Mouse (Mus musculus): ENCODE measurements around the gene Scn5a.

The Scn5a gene

DNA sequence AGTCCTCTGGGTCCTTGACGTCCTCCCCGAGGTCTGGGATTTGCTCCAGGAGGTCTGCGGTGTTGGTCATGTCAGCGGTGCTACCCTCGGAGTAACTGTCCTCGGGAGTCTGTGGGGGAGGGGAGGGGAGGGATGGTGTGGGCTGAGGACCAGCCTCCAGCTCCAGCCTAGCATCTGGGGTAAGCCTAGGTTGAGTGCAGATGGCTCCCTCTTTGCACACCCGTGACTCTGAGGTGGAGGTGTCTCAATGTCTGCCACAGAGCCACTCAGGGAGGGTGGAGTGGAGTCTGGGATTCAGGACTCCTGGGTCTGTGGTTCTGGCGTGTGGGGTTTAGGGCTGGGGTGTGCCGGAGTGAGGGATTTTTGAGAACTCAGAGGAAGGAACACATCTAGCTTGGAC is 65.8 kb downstream of the Scn5a start:
- DNase-seq (ENCODE audit: low read depth in 2 of 2, low spot score in 2 of 2) = no peak

DNA sequence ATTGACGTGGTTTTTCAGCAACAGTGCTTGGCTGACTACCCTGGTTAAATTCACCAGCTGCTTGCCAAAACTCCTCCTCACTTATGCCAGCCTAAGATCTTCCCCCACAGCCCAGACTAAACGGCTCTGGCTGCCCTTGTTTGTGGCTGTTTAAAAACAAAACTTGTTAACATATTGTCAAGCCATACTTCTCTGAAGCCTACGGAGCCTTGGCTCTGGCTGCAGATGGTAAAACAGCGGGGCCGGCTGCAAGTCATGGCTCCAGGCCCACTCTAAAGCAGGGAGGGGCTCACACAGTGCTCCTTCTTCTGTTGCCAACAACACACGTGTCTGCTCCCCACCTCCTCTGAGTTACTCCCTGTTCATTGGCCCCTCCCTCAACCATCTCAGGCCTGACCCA is 67.9 kb downstream of the Scn5a start:
- DNase-seq (ENCODE audit: low read depth in 2 of 2, low spot score in 2 of 2) = no peak

DNA sequence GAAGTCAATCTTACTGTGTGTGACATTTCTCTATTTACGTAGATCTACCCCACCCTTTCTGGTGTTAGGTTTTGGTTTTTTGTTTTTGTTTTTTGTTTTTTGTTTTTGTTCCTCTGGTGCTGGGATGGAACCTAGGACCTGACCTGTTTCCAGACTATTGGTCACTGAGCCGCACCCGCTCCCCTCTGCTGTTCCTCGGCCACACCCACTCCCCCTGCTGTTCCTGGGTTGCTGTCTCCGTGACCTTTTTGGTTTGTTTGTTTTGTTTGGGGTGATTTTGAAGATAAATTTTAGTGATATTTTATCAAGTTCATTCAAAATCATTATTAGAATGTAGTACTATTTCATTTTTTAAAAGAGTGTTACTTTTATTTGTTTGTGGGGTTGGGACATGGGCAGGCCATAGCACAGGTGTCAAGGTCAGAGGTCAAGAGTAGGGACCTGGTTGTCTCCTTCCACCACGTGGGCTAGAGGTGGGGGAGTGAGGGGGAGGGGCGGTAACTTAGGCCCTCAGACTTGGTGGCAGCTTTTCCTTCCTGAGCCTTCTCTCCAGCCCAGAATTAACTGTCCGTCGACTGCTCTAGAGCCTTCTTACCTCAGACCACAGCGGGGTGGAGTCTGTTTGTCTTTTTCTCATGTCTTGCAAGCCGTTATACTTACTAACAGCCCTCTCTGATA is 73.7 kb downstream of the Scn5a start:
- DNase-seq (ENCODE audit: low read depth in 2 of 2, low spot score in 2 of 2) = no peak

DNA sequence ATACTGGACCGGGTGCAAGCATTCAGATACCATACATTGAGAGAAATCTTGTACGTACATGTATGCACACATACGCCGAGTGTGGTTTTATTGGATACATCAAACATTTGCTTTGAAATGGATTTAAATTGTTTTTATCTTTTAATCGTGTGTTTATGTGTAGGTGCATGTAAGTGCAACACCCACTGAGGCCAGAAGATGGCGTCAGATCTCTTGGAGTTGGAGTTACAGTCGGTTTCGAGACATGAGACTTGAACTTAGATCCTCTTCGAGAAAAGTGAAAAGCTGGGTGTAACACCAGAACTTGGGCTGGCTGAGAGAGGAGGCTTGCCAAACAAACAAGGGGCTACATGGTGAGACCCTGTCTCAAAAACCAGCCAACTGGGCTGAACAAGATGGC is 75.2 kb downstream of the Scn5a start:
- no peak for DNase-seq (ENCODE audit: low read depth in 2 of 2, low spot score in 2 of 2)

DNA sequence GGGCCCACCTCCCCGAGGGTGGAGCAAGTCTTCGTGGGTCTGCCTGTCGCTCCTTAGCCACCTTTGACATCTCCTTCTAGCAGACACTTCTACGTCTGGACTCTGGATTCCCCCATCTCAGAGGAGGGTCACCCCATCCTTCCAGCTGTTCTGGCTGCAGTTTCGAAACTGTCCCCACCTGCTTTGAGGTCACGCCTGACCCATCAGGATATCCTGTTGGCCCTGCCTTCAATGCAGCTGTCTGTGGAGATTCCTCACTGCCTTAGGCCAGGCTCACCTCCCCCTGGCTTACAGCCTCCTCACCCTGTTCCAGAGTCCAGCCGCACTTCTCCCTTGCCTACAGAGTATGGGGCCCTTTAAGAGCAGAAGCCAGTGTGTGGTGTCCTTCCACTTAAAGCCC is 79.9 kb downstream of the Scn5a start:
- DNase-seq (ENCODE audit: low read depth in 2 of 2, low spot score in 2 of 2) = no peak

DNA sequence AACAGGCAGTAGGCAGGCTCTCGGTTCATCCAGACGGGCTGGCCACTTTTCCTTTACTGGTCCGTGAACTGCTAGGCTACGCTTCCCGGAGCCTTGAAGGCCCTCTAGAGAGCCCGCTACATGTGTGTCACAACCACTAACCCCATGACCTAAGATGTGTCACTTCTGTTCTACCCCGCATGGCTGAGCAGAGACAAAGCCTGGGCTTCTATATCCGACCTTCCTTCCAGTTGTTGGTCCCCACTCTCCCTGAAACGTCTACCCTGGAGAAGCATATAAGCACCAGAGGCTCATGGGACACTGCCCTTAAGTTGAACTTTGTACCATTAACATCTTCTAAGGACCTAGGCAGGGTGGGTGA is 80.6 kb downstream of the Scn5a start:
- DNase-seq (ENCODE audit: low read depth in 2 of 2, low spot score in 2 of 2) = no peak

DNA sequence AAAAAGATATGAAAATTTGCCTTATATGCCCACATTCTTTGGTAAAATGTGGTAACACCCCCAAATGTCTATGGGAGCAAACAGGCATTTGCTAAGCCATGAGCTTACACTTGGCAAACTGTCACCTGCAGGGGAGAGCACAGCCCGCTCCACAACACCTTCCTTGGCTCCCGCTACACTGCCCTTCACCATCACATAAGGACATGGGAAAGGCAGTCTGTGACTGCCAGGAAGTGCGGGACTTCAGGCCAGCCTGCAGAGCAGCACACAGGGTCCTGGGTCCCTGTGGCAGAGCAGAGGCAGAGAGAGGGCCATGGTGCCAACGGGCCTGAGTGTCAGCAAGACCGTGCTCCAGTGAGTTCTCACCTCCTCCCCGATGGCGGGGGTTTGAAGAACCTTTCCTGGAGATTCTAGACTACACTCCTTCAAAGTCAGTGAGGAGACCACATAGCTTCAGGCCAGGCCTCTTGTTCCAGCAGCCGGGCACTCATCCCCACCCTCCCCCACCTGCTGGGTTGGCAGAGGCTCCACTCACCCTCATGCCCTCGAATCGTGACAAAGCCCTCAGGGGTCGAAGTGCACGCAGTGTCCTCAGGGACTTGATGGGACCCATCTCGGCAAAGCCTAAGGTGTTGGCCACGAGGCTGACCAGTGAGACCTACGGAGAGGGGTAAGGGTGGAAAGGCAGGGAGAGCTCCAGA is 81.1 kb downstream of the Scn5a start:
- DNase-seq (ENCODE audit: low read depth in 2 of 2, low spot score in 2 of 2) = no peak

DNA sequence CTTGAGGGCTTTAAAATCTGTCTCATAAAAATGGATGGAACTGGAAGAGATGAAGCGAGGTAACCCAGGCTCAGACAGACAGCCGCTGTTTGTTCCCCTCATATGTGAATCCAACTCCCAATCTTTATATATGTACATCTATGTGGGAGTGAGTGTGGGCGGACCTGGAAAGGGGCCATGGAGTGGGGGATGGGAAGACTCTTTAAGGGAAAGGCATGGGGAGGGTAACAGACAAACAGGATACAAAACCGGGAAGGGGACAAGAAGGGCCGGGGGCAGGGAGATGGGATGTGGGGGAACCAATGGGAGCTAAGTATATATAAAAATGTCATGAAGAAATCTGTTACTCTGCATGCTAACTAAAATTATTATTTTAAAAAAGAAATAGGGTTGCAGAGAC is 81.9 kb downstream of the Scn5a start:
- no peak for DNase-seq (ENCODE audit: low read depth in 2 of 2, low spot score in 2 of 2)

DNA sequence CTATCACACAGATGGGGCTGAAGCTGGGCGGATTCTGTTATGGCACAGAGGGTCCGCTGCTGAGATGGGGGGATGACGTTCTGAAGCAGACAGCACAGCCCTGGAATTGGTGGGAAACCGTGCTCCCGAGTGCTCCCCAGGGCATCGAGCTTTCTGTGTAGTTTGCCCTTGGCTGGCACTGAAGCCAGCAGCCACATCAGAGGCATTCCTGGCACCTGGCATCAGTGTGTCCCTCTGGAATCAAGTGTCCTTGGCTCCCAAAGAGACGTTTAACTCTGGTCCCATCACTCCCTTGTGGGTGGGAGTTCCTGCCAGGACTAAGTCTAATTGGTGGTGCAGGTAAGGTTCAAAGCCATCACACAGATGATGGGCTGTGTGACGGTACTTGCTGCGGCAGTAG is 82.5 kb downstream of the Scn5a start:
- no peak for DNase-seq (ENCODE audit: low read depth in 2 of 2, low spot score in 2 of 2)

DNA sequence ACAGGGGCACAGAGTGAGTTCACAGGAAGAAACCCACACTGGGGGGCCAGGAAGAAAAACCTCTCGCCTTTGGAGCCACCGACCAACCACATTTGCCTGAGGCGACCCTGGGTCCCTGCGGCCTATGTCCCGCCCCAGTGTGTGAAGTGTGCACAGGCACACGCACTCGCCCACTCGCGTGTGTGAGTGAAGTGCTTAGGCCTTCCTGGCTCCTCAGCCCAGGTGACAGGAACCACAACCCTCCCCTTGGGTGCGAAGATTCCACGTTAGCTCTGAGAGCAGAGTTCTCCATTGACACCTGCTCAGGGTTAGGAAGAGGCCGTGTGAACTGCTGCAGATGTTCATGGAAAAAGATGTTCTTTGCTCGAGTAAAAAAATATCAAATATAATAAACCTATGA is 93.9 kb downstream of the Scn5a start:
- no peak for DNase-seq (ENCODE audit: low read depth in 2 of 2, low spot score in 2 of 2)

DNA sequence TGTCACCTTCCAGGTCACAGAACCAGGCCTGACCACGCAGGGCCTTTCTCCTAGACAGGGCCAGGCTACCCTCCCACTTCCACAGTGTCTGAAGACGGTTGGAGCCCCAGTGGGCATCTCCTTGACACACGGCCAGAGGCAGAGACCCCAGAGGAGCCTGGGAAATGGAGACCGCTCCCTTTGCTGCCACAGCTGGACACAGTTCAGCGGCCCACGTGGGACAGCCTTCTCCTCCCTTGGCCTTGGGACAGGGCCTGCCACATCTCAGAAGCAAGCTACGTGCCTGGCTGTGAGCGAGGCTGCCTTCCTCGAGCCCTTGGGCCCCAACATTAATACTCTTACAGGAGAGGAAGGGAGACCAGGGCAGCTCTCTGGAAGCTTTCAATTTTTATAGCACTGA is 94.4 kb downstream of the Scn5a start:
- no peak for DNase-seq (ENCODE audit: low read depth in 2 of 2, low spot score in 2 of 2)

DNA sequence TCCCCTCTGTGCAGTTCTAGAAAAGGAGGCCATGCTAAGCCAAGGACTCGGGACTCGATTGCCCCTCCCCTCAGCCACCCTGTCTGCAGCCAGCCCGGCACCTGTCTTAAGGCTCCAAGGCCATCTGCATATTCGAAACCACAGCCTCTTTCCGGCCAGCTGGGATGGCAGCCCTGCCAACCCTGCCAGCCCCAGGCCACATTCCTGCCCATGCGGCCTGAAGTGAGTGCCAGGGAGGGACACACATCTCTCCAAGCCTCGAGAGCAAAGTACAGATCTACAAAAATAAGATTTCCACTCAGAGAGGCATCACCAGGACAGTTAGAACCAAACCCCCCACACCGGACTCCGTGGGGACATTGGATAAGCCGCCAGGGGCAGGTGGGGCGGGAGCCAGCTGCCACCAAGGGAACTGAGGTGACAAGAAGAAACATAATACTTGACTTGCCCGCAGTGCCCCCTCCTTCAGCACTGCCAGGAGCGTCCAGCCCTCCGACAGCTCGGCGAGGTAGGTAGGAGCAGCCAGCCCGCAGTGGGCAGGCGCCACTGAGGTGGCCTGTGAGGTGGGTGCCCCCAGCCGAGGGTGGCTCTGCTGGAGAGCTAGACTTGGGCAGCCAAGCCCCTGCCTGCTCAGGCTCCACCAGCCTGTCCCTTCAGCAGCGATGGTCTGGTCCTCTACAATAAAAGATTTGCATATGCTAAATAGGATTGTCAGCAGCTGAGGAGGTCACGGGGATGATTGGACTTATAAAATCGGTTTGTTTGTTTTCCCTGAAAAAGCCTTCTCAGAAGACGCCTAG is 95.1 kb downstream of the Scn5a start:
- no peak for DNase-seq (ENCODE audit: low read depth in 2 of 2, low spot score in 2 of 2)

DNA sequence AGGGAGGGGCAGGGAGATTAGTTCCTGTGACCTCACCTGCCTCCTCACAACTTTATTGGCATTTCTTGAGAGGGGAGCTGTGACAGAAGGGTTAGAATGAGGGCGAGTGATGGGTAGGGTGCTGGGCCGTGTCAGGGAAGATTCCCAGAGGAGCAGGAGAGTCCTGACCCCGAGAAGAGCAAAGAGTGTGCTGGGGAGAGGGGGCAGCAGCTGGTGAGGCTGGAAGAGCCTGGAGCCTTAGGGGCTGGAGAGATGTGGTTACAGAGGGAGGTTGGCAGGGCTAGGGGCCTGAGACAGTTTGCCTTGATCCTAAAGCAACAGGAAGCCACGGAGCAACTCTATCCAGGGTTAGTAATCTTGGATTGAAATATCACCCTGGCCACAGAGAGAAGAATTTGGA is 97.2 kb downstream of the Scn5a start:
- no peak for DNase-seq (ENCODE audit: low read depth in 2 of 2, low spot score in 2 of 2)

DNA sequence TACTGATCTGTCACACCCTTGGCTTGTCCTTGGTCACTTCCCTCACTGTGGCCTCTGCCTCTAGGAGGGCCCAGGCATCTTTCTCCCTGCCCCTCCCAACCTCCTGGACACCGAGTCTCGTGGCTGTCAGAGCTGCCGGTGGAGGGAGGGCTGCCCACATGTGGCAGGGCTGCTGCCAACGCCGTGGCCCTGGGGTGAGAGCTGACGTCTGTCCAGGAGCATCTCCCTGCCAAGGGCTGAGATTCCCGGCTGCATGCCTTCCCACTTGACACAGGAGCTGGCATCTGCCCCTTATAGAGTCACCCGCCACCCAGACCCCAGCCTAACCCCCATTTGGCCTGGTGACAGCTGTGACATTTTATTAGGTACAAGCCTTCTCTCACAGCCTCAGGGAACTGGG is 99.5 kb downstream of the Scn5a start:
- DNase-seq (ENCODE audit: low read depth in 2 of 2, low spot score in 2 of 2) = no peak

DNA sequence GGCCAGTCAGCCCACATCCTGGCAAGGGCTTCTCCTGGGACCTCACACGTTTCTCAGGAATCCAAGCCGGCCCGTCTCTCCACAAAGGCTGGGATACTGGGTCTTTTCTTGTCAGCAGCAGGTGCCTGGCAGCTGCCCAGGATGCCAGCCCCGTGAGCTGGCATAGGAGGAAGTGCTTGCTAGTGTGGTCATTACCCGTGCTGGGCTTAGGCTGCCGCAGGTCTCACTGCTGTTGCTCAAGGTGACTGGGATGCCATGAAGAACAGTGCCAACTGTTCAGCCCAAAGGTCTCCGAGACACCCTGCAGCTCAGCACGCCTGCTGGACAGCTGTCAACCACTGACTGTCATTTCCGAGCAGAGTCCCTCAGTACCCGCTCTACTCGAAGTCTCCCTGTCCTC is 100.5 kb downstream of the Scn5a start:
- DNase-seq (ENCODE audit: low read depth in 2 of 2, low spot score in 2 of 2) = no peak

DNA sequence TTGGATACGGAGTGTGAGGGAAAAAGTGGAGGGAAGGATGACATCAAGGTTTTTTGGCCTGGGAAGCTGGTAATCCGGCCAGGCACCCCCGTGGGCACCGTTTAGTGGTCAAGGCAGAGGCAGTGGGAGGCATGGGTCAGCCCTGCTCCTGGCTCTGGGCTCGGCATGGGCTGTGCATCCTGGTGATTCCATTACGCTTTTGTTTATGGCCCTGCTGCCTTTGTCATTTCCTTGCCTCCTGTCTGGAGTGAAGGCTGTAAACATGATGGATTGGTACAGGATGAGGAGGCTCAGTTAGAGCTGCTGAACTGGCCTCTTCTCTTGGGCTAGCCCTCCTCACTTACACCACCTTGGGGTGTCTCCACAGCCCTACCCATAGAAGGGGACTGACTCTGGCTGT is 101.1 kb downstream of the Scn5a start:
- DNase-seq (ENCODE audit: low read depth in 2 of 2, low spot score in 2 of 2) = no peak

DNA sequence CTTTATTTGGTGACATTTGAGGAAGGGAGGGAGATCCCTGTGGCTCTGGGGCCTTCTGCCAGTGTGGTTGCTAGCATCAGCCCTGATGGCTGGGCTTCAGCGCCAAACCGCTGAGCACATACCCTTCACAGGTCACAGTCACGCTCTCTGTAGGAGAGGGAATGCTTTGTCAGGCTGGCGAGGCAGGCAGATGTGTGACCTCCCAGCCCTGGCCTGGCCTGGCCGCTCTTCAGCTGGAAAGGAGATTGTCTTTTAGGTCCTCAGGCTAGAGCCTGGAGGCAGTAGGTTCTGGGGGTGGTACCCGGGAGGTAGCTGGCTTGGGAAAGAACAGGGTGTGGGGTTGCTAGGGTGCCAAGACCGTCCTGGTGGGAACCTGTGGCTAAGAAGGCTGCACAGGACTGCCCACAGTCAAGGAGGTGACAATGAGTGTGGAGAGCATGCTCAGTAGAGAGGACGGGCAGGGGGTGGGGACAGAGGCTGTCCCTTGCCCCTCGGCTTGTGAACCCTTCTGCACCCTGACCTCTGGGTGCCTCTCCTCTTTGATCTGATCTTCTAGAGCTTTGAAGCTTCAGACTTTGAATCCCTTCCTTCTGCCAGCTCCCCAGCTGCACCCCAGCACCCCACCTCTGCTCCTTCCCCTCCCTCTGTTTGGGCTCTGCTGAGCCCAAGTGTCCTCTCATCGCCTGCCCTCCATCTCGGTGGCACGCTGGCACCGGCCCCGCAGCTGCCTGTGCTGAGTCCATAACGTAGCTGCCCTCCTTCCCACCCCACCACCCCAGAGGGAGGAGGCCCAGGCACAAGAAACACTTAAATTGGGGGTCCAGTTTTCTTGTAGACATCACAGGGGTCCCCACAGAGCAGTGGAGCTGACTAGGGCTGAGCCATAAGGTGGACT is 103.9 kb downstream of the Scn5a start:
- no peak for DNase-seq (ENCODE audit: low read depth in 2 of 2, low spot score in 2 of 2)

DNA sequence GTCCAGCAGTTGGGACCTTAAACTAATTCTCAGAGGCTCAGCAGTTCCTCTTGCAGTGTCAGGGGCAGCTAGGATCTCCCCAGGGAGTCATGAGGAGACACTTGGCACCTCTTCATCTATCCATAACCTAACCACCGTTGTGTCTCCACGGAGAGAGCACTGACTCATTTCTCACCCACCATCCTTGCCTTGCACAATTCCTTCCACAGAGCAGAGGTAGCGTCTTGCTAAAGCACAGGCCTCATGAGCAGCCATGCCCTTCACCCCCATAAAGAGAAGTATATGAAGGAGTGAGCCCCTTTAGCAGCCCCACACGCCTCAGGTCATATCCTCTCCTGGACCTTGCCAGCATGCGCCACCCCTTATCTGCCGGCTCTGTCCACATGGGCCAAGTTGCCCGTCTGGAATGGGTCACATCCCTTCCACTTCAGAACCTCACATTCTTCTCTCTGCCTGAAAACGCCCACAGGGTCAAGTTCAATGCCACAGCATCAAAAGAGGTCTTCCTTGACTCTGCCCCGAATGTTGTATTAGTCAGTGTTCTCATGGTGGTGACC is 105.1 kb downstream of the Scn5a start:
- DNase-seq (ENCODE audit: low read depth in 2 of 2, low spot score in 2 of 2) = no peak

DNA sequence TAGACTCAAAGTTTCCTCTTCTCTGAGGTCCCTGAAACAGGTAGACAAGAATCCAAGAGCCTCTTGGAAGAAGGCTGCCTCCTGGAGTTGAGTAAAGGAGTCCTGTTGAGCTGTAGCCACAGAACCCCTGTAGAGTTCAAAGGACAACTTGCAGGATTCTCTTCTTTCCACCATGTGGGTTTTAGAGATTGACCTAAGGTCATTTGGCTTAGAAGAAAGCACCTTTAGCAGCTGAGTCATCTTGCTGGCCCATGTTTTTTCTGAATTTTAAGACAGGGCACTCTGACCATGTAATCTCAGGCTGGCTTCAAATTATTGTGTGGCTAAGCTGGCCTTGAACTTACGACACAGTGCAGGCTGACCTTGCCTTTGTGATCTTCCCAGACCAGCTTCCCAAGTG is 105.8 kb downstream of the Scn5a start:
- no peak for DNase-seq (ENCODE audit: low read depth in 2 of 2, low spot score in 2 of 2)

DNA sequence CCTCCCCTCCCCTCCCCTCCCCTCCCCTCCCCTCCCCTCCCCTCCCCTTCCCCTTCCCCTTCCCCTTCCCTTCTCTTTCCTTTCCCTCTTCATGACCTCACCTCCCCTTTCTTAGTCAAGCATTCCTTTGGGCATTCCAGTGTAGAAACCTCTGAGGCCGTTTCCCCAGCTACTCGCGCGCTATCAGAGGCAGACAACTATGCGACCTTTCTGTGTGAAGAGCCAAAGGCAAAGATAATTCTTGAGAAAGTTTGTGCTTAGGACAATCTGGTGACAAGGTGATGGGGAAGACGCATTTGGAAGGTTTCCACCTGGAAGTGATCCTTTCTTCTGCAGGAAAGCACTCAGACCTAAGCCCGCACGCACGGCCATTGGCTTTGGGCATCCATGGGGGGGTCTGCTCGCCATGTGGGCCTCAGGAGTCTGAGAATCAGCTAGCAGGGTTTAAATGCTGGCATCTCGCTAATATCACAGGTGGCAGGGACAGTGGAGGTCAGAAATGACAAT is 106.4 kb downstream of the Scn5a start:
- DNase-seq (ENCODE audit: low read depth in 2 of 2, low spot score in 2 of 2) = no peak

Measured in CD8-positive naive resting alpha-beta T cell, adult 2 months (primary cell).